Mouse (Mus musculus) olfactory bulb, adult 2 months (tissue): ENCODE measurements around the gene Htr3b. TPM values are rescaled to one million over a fixed set of nuclear protein-coding genes. Genes with fewer than 3 reads are reported as not detected.
A peak's percentile ranks its signal among the peaks of the same experiment; 100 is the strongest.
"Not testable (repeated sequence)": the region's sequence is repeated elsewhere in the genome, so short reads cannot be mapped to it uniquely, and the experiment has no call there.

Experiments used
- H3K27ac ChIP-seq: fragments of 200-500 bp; 2 replicates; pipeline ENCODE4 v1.5.1; 2012; ENCODE audit warnings: low read depth, low read length; ENCODE audit not compliant: insufficient read depth
- H3K4me1 ChIP-seq: fragments of 200-500 bp; 2 replicates; pipeline ENCODE4 v1.6.1; 2012; ENCODE audit warnings: low read length; ENCODE audit not compliant: control insufficient read depth, insufficient read depth
- H3K4me3 ChIP-seq: fragments of 200-500 bp; 2 replicates; pipeline ENCODE4 v1.5.1; 2012; ENCODE audit warnings: mild to moderate bottlenecking, low read depth, low read length, moderate library complexity; ENCODE audit not compliant: insufficient read depth
- CTCF ChIP-seq: fragments of 200-500 bp; IDR thresholded peaks from 2 replicates; pipeline ENCODE4 v1.5.1; 2012; ENCODE audit warnings: low read depth, mild to moderate bottlenecking, low read length, moderate library complexity; ENCODE audit not compliant: insufficient read depth
- POLR2A ChIP-seq: fragments of 200-500 bp; IDR thresholded peaks from 2 replicates; pipeline ENCODE4 v1.6.1; 2012; ENCODE audit warnings: mild to moderate bottlenecking, low read depth, low read length, moderate library complexity; ENCODE audit not compliant: insufficient read depth
- WGBS: fragments of 180-500 bp; shearing (Covaris S2); methylation state at CpG from one replicate; pipeline ENCODE4 v1.1.7; 2018; 5-methylcytosine and 5-hydroxymethylcytosine counted together
- polyA plus RNA-seq: library from polyadenylated mRNA; stranded (reverse); fragments of >200 nt; gene quantifications from 2 replicates; pipeline ENCODE4 v1.2.4, GENCODE M21; 2012; ENCODE audit warnings: low replicate concordance; ENCODE audit not compliant: missing spikeins, insufficient read depth, insufficient read length

The Htr3b gene
- polyA plus RNA-seq, 1 experiment = not detected

- 11% methylated on average over 8 of the region's 8 CpGs for WGBS
- peaks cover 11% of the 10 kb centered on the region for H3K4me1 ChIP-seq
- no peak for TF ChIP-seq POLR2A
- no peak for TF ChIP-seq CTCF
- peak overlapping the region; percentile 82 for H3K27ac ChIP-seq
- peak overlapping the region; percentile 92 for H3K4me3 ChIP-seq
These were observed 19.6 kb upstream of the Htr3b start for GRCm38 (mm10) chr9:48984320-48984844.

- H3K27ac ChIP-seq, H3K4me3 ChIP-seq: not testable (repeated sequence)
- 93% methylated on average over 6 of the region's 6 CpGs for WGBS
- H3K4me1 ChIP-seq = peaks cover 11% of the 10 kb centered on the region
These were observed 19.0 kb upstream of the Htr3b start for GRCm38 (mm10) chr9:48983801-48984200.

- TF ChIP-seq POLR2A (no peak), CTCF (no peak)
- no peak overlapping the region for H3K4me3 ChIP-seq
- H3K4me1 ChIP-seq = peaks cover under 1% of the 10 kb centered on the region
- H3K27ac ChIP-seq = no peak overlapping the region
These were observed 17.0 kb upstream of the Htr3b start for GRCm38 (mm10) chr9:48981827-48982226.

- 0 out of 2 replicates have a peak overlapping the region, but pooled peaks have one; percentile 25 for H3K27ac ChIP-seq
- H3K4me1 ChIP-seq = no peaks in the 10 kb centered on the region
- no peak for TF ChIP-seq POLR2A
- no peak for TF ChIP-seq CTCF
- H3K4me3 ChIP-seq = no peak overlapping the region
- WGBS = 32% methylated on average over 3 of the region's 3 CpGs
These were observed 16.0 kb upstream of the Htr3b start for GRCm38 (mm10) chr9:48980781-48981180.

- H3K4me3 ChIP-seq = no peak overlapping the region
- TF ChIP-seq POLR2A (no peak), CTCF (no peak)
- 61% methylated on average over 5 of the region's 5 CpGs for WGBS
- H3K27ac ChIP-seq = no peak overlapping the region
- H3K4me1 ChIP-seq = no peaks in the 10 kb centered on the region
These were observed 15.6 kb upstream of the Htr3b start for GRCm38 (mm10) chr9:48980371-48980770.

GRCm38 (mm10) chr9:48976661-48977355, 12.0 kb upstream of the Htr3b start:
- no peak overlapping the region for H3K4me3 ChIP-seq
- TF ChIP-seq CTCF (no peak), POLR2A (no peak)
- WGBS = 88% methylated on average over 6 of the region's 6 CpGs
- no peak overlapping the region for H3K27ac ChIP-seq
- no peaks in the 10 kb centered on the region for H3K4me1 ChIP-seq

GRCm38 (mm10) chr9:48972494-48972893, 7.7 kb upstream of the Htr3b start:
- Histone ChIP-seq H3K4me1 (no peaks in the 10 kb centered on the region), H3K27ac (no peak overlapping the region), H3K4me3 (no peak overlapping the region)
- TF ChIP-seq CTCF (no peak), POLR2A (no peak)
- WGBS = 20% methylated on average over 3 of the region's 3 CpGs

GRCm38 (mm10) chr9:48962131-48962530, 2.7 kb downstream of the Htr3b start:
- peaks cover 4% of the 10 kb centered on the region; the same call in 1 of the 2 replicates for H3K4me1 ChIP-seq
- WGBS = 52% methylated on average over 7 of the region's 7 CpGs
- H3K27ac ChIP-seq = no peak overlapping the region
- no peak for TF ChIP-seq CTCF
- no peak for TF ChIP-seq POLR2A
- H3K4me3 ChIP-seq = no peak overlapping the region

- no peak overlapping the region for H3K27ac ChIP-seq
- H3K4me3 ChIP-seq = no peak overlapping the region
- 19% methylated on average over 12 of the region's 12 CpGs for WGBS
- peaks cover 4% of the 10 kb centered on the region; the same call in 1 of the 2 replicates for H3K4me1 ChIP-seq
- TF ChIP-seq POLR2A (no peak), CTCF (no peak)
These were observed 3.5 kb downstream of the Htr3b start for GRCm38 (mm10) chr9:48961314-48961713.
